Mouse (Mus musculus) cerebellum, adult 18-20 months (tissue): Measurements from ENCODE around the gene Nap1l4.

ENCODE experiments used
- DNase-seq, 2 experiments: peaks; one replicate each; pipeline ENCODE4 v3.0.0; 2021

Nap1l4 gene

DNA sequence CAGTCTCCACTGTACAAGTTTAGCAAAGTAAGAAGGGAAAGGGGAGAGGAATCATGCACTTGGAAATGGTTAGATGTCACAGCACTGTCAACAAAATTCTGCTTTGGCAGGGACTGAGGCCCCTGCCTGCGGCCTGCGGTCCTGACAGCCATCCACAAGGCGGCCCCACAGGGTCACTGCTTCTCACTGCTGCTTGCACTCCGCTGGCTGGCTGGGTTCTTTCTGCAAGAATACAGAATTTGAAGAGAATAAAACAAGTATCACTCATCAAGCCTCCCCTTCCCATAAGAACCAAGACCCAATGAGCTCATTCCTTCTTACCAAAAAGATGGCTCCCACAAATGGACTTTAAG, 34.5 kb downstream of the Nap1l4 start:
- no peak for DNase-seq

DNA sequence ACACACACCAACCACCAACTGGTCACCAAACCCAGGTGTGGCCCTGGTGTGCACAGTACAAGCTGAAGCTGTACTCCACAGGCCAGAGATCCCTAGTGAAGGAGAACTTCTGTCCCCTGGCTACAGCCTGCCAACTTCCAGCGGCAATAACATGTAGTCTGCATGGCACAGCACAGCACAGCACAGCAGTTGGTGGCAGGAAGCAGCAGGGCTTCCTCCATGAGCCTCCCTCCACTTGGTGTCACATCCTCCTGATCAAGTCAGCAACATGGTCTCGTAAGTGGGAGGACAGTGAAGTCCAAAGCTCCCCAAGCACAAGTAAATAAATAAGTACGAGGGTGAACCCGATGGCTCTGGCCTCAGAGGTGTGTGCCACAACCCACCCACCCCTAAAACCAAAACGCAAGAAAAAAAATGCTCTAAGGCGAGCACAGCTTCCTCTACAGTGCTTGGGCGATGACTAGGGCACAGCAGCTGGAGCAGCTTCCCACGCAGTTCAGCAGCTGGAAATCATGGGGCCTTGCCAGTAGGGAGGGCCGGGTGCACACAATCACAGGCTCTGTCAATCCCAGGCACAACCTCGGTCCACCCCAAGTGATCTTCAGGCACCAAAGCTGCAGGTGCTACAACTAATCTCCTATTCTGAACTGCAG, 35.0 kb downstream of the Nap1l4 start:
- DNase-seq = no peak

DNA sequence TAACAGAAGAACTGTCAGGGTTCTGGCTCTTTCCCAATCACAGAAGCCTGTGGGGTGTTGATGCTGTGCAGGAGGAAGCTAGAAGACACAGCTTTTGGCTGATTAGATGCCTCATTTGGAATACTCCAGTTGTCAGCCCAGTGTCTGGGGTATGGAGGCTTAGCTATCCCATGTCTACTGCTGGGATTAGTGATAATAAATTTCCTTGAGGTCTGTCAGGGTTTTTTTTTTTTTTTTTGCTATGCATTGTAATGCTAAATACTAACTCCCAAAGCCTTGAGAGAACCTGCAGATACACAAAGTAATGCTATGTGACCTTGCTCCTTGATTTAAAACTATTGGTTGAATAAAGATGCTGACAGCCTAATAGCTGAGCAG, 37.6 kb downstream of the Nap1l4 start:
- no peak for DNase-seq

DNA sequence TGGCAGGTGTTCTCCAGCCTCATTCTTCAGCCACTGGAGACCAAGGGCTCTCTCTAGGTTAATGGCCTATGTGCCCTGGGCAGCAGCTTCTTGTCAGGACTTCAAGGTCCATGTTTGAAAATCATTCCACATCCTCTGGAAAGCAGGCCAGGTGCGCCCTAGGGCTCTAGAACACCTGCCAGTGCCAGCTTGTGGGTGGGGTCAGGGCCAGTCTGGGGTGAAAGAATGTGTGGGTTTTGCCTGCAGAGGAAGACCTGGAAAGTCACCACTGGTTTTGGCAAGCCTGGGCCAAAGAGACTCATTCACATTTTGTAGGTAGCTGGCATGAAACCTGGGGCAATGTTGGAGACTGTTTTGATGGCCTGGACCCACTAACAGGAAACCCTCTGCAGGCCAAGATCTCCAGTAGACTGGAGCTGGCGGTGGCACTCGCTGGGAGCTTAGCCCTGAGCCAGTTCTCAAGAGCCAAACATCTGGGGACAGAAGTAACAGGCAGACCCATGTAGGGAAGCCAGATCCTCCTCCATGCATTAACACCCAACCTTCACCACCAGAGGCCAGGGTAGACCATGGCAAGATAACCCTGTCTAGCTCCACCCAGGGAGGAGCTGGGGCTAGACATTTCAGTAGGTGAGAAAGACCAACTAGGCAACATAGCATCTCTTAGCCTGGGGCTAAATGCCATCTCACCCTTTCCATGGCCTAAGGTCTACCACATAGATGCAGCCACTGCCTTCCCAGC, 38.1 kb downstream of the Nap1l4 start:
- no peak for DNase-seq

DNA sequence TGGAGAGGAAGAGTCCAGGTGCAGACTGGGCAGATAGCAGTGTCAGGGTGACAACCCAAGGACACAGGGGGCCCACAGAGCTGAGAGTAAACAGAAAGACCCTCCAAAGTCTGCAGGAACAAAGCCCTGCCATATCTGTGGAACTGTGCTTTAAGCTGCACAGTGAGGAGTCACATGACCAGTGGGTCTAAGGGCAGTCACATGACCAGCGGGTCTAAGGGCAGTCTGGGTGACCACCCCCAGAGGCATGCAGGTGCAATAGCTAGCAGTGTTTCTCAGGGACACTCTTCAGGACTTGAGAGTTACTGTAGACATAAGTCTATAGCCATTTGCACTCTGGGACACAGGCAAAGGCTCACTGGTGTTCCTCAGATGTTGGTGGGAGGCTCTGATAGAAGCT, 39.3 kb downstream of the Nap1l4 start:
- no peak for DNase-seq

DNA sequence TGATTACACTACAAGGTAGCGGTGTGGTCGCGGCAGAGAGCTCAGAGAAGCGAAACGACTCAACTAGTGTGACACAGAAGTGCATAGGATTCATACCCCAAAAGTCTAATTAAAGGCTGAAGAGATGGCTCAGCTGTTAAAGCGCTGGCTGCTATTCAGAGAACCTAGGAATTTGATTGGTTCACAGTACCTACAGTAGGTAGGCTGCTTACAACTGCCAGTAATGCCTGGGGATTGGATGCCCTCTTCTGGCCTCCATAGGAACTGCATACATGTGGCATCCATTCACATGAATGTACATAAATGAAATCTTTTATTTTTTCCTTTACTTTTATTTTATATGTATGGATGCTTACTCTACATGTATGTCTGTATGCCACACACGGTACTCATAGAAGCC, 42.2 kb downstream of the Nap1l4 start:
- peak; percentile 19 to 31 for DNase-seq

DNA sequence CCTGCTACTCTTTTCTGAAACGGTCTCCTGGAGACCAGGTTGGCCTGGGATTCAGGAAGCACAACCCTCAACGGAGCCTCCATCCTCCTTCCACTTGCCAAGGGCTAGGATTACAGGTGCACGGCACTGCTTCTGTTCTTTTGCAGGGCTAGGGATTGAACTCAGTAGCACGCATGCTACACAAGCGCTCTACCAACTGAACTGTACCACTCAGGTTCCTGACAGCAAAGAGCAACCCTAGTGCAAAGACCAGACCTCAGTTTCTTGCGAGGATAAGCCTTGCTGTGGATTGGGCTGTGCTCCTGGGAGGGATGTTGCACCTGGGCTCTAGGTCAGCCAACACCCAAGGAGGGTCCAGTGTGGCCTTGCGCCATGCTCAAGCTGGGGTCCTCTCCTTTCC, 42.6 kb downstream of the Nap1l4 start:
- DNase-seq = no peak

DNA sequence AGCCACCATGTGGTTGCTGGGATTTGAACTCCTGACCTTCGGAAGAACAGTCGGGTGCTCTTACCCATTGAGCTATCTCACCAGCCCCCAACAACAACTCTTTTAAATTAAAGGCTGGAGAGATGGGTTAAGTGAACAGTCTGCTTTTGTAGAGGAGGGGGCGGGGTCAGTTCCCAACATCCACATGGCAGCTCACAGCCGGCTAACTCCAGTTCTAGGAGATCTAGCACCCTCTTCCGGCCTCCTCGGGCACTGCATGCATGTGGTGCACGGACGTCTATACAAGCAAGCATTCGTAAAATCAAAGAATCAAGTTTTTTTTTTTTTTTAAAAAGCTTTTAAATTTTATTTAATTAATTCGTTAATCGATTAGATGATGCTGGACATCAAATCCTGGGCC, 43.1 kb downstream of the Nap1l4 start:
- peak; percentile 50 to 51 for DNase-seq

DNA sequence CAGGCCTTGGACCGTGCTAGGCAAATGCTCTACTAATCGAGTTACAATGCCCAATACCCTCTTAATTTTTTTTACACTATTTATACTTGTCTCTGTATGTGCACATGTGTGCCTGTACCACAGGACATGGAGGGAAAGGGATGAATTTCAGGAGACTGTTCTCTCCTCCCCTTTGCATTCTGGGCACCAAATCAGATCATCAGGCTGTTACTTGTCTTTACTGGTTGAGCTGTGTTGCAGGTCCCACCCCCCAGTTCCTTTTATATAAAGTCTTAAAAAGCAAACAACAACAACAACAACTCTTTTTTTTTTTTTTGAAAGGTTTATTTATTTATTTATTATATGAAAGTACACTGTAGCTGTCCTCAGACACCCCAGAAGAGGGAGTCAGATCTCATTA, 43.5 kb downstream of the Nap1l4 start:
- no peak for DNase-seq

DNA sequence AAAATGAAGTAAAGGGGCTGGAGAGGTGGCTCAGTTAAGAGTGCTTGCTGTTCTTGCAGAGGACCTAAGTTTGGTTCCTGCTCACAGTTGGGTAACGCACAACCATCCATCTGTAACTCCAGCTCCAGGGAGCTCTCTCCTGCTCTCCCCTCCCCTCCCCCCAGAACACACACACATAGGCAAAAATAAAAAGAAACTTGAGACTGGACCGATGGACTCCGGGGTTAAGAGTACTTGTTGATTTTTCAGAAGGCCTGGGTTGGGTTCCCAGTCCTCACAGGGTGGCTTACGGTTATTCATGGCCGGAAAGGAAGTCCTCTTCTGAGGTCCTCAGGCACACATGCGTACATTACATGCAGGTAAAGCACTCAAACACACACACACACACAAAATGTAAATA, 45.0 kb downstream of the Nap1l4 start:
- no peak for DNase-seq

DNA sequence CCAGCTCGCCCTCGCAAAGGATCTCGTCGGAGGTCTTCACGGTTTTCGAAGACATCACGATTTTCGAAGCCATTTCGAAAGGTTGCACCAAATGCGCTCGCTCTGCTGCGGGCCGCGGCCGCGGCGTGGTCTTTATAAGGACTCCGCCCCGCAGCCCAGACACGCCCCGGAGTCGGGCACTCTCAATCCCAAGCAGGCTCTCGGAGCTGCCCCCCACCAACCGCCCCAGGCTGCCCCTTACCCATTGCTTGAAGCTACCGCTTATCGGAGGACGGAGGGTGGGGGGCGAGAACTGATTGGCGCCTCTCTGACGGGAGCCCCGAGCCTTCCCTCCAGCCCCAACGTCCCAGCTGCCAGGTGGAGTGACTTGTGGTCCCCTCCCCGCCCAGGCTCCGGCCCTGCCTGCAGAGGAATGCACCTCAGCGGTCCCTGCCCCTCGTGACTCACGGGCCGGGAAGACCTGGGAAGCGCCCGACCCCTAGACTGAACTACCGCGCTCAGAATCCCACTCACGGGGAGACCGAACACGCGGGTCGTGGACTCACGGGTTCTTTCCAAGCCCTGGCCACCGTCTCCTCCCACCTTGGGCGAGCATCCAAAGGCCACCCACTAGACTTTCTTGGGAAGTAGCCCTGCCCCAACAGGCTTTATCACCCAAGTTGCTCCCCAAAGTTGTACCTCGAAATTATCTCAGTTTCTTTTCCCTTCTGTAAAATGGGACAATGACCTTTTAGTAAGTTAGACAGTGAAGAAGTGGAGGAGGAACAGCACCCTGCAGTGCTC, 46.3 kb downstream of the Nap1l4 start, which contains the start of gene Phlda2:
Phlda2 (minus strand) TSS at position 733 of the 783 bp plus-strand sequence.
- no peak for DNase-seq

DNA sequence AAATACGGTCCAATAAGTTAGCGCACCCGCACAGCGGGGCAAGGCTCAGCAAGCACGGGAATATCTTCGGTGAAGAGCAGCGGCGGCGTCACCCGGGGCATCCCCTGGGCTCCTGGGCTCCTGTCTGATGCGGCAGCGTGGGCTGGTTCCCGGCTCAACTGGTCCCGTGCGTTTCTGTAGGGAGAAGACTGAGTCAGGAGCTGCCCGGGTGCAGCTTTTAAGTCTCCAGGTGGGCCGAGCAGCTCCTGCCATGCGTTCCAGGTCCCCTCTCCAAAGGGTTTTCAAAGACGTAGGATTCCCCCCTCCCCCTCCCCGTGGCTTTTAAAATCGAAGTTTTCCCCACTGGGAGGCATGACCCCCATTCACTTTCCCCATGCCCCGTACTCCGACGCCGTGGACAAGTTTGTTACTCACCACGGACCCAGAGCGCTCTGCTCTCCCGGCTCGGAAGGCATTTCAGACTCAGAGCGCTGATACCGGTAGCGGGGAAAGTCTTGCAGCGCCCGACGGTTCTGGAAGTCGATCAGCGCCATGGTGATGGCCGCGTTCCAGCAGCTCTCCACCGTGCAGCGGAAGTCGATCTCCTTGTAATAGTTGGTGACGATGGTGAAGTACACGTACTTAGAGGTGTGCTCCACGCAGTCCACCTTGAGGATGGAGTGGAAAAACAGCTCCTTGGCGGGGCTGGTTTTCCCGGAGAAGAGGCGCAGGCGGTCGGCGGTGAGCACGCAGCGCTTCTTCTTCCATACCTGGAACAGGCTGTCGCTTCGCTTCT, 47.1 kb downstream of the Nap1l4 start:
- peak in 1 of 2 experiments; percentile 20 for DNase-seq

DNA sequence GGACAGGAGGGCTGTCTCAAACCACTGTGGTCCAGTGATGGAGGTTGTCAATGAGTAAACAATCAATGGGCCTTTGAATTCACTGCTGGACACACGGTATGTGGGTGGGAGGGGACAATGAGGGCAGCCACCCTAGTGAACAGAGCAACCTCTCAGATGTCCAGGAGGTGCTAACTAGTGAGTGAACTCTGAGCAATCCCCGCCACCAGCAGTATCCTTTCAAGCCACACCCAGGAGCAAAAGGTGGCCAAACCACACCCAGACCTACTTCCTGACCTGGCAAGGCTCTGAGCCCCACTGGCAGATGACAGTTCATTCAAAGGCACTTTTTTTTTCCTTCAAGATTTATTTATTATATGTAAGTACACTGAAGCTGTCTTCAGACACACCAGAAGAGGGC, 48.0 kb downstream of the Nap1l4 start:
- DNase-seq = no peak

DNA sequence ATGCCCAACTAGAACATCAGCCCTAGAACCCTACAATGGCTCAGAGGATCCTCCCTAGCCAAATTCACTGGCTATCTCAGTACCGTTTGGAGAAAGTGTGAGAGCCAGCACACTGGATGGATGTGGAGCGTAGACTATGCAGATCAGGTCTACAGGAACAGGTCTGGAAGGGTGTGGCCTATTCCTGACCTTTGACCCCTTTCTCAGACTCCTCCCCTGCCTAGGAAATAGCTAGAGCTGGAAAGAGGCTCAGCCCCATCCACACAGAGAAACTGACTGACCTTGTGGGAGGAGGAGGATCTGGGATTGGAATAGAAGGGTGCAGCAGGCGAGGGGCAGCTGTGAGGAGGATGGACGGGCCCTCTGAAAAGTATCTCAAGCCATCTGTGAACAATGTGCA, 50.3 kb downstream of the Nap1l4 start:
- no peak for DNase-seq

DNA sequence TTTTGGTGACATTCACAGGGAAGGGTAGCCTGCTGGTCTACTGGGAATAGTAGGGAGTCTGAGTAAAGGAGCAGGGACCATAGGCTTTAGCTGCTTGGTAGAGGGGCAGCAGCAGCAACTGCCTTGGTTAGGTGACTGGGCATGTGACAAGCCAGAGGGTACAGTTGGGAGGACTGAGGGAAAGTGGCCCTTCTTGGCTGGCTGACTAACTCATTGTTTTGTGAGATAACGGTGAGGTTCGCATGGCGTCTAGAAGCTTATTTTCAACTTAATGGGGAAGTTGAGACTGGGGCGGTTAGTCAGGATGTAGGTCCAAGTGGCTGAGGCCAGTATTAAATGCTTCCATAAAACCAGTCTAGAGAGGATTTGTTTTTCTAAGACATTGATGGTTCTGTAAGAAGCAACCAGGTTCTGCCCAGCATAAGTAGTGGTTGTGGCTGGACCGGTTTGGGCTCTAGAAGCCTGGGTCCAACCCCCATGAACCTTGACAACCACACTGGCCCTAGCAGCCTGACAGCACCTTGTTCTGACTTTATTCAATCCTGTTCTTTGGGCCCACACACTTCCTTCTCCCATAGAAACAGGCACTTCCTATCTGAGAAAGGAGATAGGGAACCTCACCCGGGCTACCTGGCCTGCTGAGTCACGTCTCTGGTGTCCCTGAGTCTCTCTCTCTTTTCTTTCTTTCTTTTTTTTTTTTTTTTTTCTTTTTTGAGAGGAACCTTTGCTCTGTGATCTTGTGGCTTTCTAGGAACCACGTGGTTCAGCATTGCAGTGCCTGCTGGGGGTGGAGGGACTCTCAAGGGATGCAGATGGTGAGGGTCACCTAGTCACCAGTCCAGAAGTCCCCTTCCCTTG, 53.6 kb downstream of the Nap1l4 start:
- no peak for DNase-seq

DNA sequence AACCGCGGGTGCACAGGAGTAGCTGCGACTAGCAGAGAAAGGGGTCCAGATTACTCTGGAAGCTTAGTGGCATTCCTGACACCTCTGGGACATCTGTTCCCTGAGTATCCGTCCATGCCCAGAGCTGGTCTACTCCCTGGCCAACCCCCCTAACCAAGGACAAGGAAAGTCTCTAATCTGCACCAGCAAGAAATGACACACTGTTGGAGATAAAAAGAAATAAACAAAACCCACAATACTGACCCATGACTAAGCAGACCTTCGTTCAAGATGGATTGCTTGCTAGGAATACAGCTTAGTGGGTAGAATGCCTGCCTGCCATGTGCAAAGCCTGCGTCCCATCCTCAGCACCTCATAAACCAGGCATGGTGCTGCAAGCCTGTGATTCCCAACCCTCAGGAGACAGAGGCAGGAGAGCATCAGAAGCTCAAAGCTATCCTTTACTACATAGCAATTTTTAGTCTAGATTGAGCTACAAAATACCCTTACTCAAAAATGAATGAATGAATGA, 55.2 kb downstream of the Nap1l4 start:
- no peak for DNase-seq

DNA sequence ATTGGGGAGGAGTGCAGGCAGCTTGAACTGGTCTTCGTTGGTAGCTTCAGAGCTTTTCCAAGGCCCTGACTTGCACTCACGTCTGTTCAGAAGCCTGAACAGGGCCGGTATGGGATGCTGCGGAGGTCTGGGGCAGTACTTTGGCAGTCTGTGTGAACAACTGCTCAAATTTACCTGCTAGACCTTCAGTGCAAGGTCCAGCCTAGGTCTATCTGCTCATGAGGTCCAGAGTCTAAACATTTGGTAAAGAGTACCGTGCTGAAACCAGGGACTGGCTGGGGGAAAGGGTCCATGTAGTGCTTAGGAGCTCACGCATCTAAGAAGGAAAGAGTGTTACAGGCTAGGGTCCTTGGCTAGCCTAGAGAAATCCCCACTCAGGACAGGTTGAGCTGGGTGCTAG, 59.2 kb downstream of the Nap1l4 start:
- no peak for DNase-seq

DNA sequence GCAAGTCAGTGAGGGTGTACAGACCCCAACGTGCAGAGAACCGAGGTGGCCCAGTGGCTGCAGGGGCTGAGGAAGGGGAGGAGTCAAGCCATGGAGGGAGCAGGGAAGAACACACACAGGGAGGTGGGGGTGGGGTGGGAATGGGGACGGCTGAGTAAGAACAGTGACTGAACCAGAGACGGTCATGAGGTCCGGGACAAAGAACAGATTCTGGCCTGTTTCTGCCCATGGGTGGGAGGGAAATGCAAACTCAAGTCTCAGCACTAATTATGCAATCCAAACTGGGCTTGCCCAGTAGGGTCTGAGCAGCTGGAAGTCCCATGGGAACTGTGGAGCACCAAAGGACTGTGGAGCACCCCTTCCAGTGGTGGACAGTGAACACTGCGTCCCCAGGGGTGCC, 66.4 kb downstream of the Nap1l4 start:
- no peak for DNase-seq

DNA sequence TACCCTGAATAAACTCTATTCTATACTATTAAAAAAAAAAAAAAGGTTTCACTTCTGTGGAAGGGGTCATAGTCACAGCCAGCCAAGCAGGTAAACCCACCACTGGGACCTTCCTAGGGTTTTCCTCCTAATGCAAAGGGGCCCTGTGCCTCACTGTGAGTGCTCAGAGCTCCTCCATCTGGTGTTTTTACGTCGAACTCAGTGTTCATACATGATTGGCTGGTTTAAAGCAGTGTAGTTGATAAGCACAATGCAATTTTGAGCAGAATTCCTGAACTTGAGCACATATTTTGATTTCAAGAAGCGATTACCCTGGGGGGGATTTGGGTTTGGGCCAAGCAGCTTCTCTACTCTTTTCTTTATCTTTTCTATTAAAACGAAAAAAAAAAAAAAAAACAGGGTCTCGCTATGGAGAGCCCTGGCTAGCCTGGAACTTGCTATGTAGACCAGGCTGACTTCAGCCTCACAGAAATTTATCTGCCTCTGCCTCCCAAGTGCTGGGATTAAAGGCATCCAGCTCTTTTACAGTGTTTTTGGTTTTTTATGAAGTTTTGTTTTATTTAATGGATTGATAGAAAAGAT, 67.0 kb downstream of the Nap1l4 start:
- DNase-seq = no peak

DNA sequence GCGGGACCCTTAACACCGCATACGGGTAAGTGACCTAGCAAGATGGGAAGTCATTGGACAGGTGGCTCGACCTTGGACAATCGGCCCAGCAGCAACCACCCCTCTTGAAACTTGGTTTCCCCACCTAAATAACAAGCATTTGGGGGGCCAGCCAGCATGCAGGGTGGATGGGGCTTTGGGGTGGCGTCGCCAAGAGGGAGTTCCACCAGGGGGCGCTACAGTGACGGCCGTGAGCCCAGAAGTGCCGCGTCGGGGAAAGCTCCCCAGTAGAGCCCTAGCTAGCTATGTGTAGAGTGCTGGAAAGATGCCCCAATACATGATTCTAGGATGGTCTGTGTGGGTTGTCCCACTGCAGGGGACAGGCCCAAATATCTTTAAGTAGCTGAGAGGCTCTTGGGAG, 68.4 kb downstream of the Nap1l4 start:
- DNase-seq = peak in 1 of 2 experiments; percentile 42

DNA sequence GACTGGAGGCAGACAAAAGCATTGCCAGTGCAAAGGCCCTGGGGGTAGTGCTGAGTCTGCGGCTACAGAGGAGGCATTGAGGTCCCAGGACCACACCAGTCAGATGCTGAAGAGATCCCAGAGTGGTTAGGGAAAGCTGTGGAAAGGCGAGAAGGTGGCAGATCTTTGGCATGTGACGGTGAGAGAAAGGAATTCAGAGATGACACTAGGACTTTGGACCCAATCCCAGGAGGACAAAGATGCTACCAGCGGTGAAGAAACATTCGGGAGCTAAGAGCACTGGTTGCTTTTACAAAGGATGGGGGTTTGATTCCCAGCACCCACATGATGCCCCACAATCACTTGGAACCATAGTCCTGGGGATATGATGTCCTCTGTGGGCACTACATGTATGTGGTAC, 71.1 kb downstream of the Nap1l4 start:
- DNase-seq = no peak
